Mouse (Mus musculus) neural tube, embryonic 14.5 days (tissue): ENCODE results near the gene Rho. TPM values are rescaled to one million over a fixed set of nuclear protein-coding genes. Genes with fewer than 3 reads are reported as not detected.
A peak's percentile ranks its signal among the peaks of the same experiment; 100 is the strongest.

ENCODE experiments used
- ATAC-seq: fragments of 200-750 bp; cut with Nextera tagmentation; 2 replicates; pipeline ENCODE4 v1.8.0; 2017; ENCODE audit warnings: low read depth, mild to moderate bottlenecking, moderate TSS enrichment, moderate library complexity
- H3K27ac ChIP-seq: fragments of 300-500 bp; sonication (generic); 2 replicates; pipeline ENCODE4 v1.5.1; 2014; ENCODE audit warnings: low read depth, mild to moderate bottlenecking, control low read depth, low read length, moderate library complexity, mixed read lengths
- H3K27me3 ChIP-seq: fragments of 300-500 bp; sonication (generic); 2 replicates; pipeline ENCODE4 v1.6.1; 2014; ENCODE audit warnings: low read length; ENCODE audit not compliant: control insufficient read depth, insufficient read depth
- H3K36me3 ChIP-seq: fragments of 300-500 bp; sonication (generic); 2 replicates; pipeline ENCODE4 v1.6.1; 2014; ENCODE audit warnings: low read length, mixed read lengths; ENCODE audit not compliant: control insufficient read depth, insufficient read depth
- H3K4me1 ChIP-seq: fragments of 300-500 bp; sonication (generic); 2 replicates; pipeline ENCODE4 v1.6.1; 2014; ENCODE audit warnings: low read length; ENCODE audit not compliant: control insufficient read depth, insufficient read depth
- H3K4me2 ChIP-seq: fragments of 300-500 bp; sonication (generic); 2 replicates; pipeline ENCODE4 v1.6.1; 2014; ENCODE audit warnings: mild to moderate bottlenecking, low read depth, low read length, control low read depth
- H3K4me3 ChIP-seq: fragments of 300-500 bp; sonication (generic); 2 replicates; pipeline ENCODE4 v1.5.1; 2014; ENCODE audit warnings: low read depth, low read length, control low read depth, mixed read lengths
- H3K9ac ChIP-seq: fragments of 300-500 bp; sonication (generic); replicated peaks from 2 replicates; pipeline ENCODE4 v1.6.1; 2014; ENCODE audit warnings: low read depth, mild to moderate bottlenecking, control low read depth, low read length, mixed read lengths
- H3K9me3 ChIP-seq: fragments of 300-500 bp; sonication (generic); 2 replicates; pipeline ENCODE4 v1.6.1; 2016; ENCODE audit warnings: low read length; ENCODE audit not compliant: control insufficient read depth
- WGBS: fragments of 180-500 bp; shearing (Covaris S2); extraction: QIAGEN DNeasy Blood & Tissue Kit; methylation state at CpG from one replicate; pipeline ENCODE4 v1.1.7; 2014; 5-methylcytosine and 5-hydroxymethylcytosine counted together
- polyA plus RNA-seq: library from polyadenylated mRNA; unstranded; fragments of >200 nt; fragmentation: Nextera tagmentation; extraction: Ambion mirVana; gene quantifications from 2 replicates; pipeline ENCODE4 v1.2.1, GENCODE M21; 2014

Rho gene
- polyA plus RNA-seq, 1 experiment from 2014 or later: 0.07 TPM

DNA sequence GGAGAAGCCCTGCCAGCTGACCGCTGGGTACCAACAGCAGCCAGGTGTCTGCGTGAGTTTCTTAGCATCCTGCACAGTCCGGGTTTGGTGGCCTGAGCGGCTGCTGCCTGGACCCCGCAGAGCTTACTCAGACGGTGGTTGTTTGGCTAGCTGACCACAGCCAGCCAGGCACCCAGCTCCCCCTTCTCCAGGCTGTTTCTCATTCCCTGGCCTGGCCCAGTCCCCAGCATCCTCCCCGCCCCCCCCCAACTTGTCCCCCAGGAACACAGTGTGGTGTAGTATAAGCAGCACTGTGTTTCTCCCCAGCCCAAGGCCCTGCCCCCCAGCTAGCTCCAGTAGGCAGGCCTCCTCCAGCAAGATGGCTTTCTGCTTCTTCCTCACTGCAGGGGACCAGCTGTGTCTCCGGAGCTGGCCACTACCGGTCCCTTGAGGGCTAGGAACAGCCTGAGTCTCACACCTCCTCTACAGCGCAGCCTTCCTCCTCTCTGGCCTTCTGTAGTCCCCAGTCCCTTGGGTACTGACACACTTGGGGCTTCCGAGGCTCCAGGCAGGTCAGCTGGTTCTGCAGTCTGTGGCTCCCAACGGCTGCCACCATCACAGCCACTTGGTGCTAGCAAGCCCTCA, 55.0 kb downstream of the Rho start:
- ATAC-seq: 0 out of 2 replicates have a peak, but pooled peaks have one; percentile 18
- no peak overlapping the region for H3K4me3 ChIP-seq
- no peaks in the 10 kb centered on the region for H3K9me3 ChIP-seq
- H3K36me3 ChIP-seq: no peaks in the 10 kb centered on the region
- no peaks in the 10 kb centered on the region for H3K27me3 ChIP-seq
- WGBS: 51% methylated on average over 12 of the region's 12 CpGs
- H3K9ac ChIP-seq: no peak overlapping the region
- H3K4me1 ChIP-seq: peaks cover 19% of the 10 kb centered on the region
- H3K4me2 ChIP-seq: no peak overlapping the region
- H3K27ac ChIP-seq: no peak overlapping the region; the same call in 1 of the 2 replicates

DNA sequence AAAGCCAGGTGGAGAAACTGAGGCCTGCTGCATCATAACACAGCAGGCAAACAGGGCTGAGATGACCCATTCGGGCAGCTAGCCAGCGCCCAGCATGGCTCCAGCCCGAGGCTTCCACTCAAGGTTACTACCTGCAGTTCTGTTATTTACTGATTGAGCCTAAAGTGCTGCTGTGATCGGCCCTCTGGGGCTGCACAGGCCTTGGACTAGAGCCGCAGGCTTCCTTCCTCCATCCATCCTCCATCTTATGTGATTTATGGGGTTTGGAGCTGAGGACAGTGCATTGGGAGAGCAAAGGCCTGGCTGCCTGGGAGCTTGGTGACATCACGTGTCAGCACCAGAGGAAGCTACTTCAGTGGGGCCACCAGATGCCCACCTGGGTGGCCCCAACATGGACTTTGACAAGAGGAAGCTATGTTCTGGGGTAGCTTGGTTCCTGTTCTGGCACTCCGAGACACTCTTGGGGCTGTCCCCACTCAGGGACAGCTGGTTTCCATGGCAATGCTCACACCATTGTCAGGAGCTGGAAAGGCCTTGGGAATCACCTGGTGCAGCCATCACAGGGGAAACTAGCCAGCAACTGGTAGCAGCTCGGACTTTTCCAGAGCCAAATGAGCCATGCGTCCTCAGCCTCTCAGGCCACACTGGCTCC, 55.7 kb downstream of the Rho start:
- Histone ChIP-seq H3K4me3 (no peak overlapping the region), H3K9me3 (no peaks in the 10 kb centered on the region), H3K4me2 (no peak overlapping the region), H3K4me1 (peaks cover 19% of the 10 kb centered on the region), H3K27ac (no peak overlapping the region), H3K9ac (no peak overlapping the region; the same call in 1 of the 2 replicates), H3K36me3 (no peaks in the 10 kb centered on the region), H3K27me3 (no peaks in the 10 kb centered on the region)
- 40% methylated on average over 9 of the region's 9 CpGs for WGBS
- ATAC-seq: peak; percentile 32; the same call in 1 of the 2 replicates

GRCm38 (mm10) chr6:115989032-115989431, 57.5 kb downstream of the Rho start:
- H3K4me1 ChIP-seq: peaks cover 21% of the 10 kb centered on the region
- no peak overlapping the region for H3K27ac ChIP-seq
- peaks cover 18% of the 10 kb centered on the region for H3K27me3 ChIP-seq
- no peak overlapping the region for H3K4me2 ChIP-seq
- no peak overlapping the region for H3K4me3 ChIP-seq
- H3K36me3 ChIP-seq: no peaks in the 10 kb centered on the region
- WGBS: 69% methylated on average over 5 of the region's 5 CpGs
- ATAC-seq: no peak
- H3K9ac ChIP-seq: no peak overlapping the region
- no peaks in the 10 kb centered on the region for H3K9me3 ChIP-seq

DNA sequence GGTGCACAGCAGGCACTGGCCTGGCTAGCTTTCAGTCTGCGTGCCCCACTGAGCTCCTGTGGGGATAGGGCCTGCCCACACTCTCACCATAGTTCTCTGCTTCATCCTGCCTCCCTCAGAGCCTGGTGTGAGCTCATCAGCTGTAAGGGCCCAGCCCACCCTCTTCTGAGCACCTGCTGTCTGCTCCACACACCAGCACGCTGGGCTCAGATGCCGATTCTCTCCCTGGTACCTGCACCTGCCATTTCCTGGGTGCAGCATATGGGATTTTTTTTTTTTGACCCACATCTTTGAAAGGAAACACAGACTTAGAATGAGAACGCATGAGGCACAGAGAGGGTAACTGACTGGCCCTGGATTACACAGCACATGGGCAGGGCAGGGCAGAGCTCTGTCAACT, 58.1 kb downstream of the Rho start:
- Histone ChIP-seq H3K9ac (no peak overlapping the region), H3K4me2 (no peak overlapping the region), H3K36me3 (no peaks in the 10 kb centered on the region), H3K27me3 (peaks cover 22% of the 10 kb centered on the region), H3K9me3 (no peaks in the 10 kb centered on the region), H3K4me3 (no peak overlapping the region), H3K27ac (no peak overlapping the region), H3K4me1 (peaks cover 26% of the 10 kb centered on the region)
- 54% methylated on average over 4 of the region's 4 CpGs for WGBS
- no peak for ATAC-seq

Other genes with a start within 250 kb of the Rho start
- gene Tmem40, start 169.3 kb upstream of the Rho start, polyA plus RNA-seq: 1.1 and 1.2 TPM in 2 replicates
- gene Cand2, start 157.2 kb upstream of the Rho start, polyA plus RNA-seq: 8.3 and 10.8 TPM in 2 replicates
- gene Rpl32, start 123.0 kb upstream of the Rho start, polyA plus RNA-seq: 1,065 and 1,071 TPM in 2 replicates
- gene Efcab12, start 93.3 kb upstream of the Rho start, polyA plus RNA-seq: 3.0 and 3.1 TPM in 2 replicates
- gene Mbd4, start 78.4 kb upstream of the Rho start, polyA plus RNA-seq: 8.4 and 10.8 TPM in 2 replicates
- 27.8 and 28.3 TPM in 2 replicates for gene Ift122, start 78.3 kb upstream of the Rho start, polyA plus RNA-seq
- gene H1foo, start 13.2 kb downstream of the Rho start, polyA plus RNA-seq: not detected in 2 replicates
- 4.2 and 14.1 TPM in 2 replicates for gene Plxnd1, start 63.3 kb downstream of the Rho start, polyA plus RNA-seq